Mouse (Mus musculus) erythroblast, embryonic 14.5 days (primary cell): ENCODE data around the gene Sorbs2. TPM values are rescaled to one million over a fixed set of nuclear protein-coding genes. Genes with fewer than 3 reads are reported as not detected.
"Not testable (repeated sequence)": the region's sequence is repeated elsewhere in the genome, so short reads cannot be mapped to it uniquely, and the experiment has no call there.

Experiments
- H3K27me3 ChIP-seq: 2 replicates; pipeline ENCODE4 v1.6.1; 2012; ENCODE audit warnings: inconsistent platforms; ENCODE audit not compliant: control insufficient read depth
- H3K36me3 ChIP-seq: 2 replicates; pipeline ENCODE4 v1.6.1; 2012; ENCODE audit warnings: mild to moderate bottlenecking, inconsistent platforms; ENCODE audit not compliant: control insufficient read depth
- H3K4me1 ChIP-seq: 2 replicates; pipeline ENCODE4 v1.6.1; 2012; ENCODE audit warnings: inconsistent platforms; ENCODE audit not compliant: control insufficient read depth
- H3K4me3 ChIP-seq: replicated peaks from 2 replicates; pipeline ENCODE3; 2012; ENCODE audit warnings: moderate library complexity, mild to moderate bottlenecking, inconsistent platforms
- H3K9me3 ChIP-seq: 2 replicates; pipeline ENCODE4 v1.6.1; 2012; ENCODE audit warnings: low read length, inconsistent platforms, mixed read lengths; ENCODE audit not compliant: control insufficient read depth
- GATA1 ChIP-seq: IDR thresholded peaks from 2 replicates; pipeline ENCODE4 v1.6.1; 2012; ENCODE audit warnings: low read length, inconsistent platforms, mixed read lengths
- TAL1 ChIP-seq: IDR thresholded peaks from 3 replicates; pipeline ENCODE4 v1.6.1; 2012; ENCODE audit warnings: low read length, inconsistent platforms, mixed read lengths
- polyA plus RNA-seq: library from polyadenylated mRNA; stranded (reverse); fragments of >175 nt; gene quantifications from 2 replicates; pipeline ENCODE4 v1.2.3, GENCODE M21; 2012

Sorbs2 gene
- polyA plus RNA-seq, 1 experiment, result 0.01 TPM

GRCm38 (mm10) chr8:45844911-45845481 is 337.4 kb downstream of the Sorbs2 start:
- H3K9me3 ChIP-seq, result peaks cover 6% of the 10 kb centered on the region; the same call in 1 of the 2 replicates
- TF ChIP-seq TAL1 (no peak), GATA1 (no peak)
- H3K4me3 ChIP-seq, result no peak overlapping the region
- no peaks in the 10 kb centered on the region for H3K4me1 ChIP-seq
- no peaks in the 10 kb centered on the region for H3K27me3 ChIP-seq
- no peaks in the 10 kb centered on the region for H3K36me3 ChIP-seq

- TF ChIP-seq TAL1, result no peak
- no peak for TF ChIP-seq GATA1
- Histone ChIP-seq H3K4me1 (no peaks in the 10 kb centered on the region), H3K27me3 (no peaks in the 10 kb centered on the region), H3K4me3 (no peak overlapping the region), H3K36me3 (no peaks in the 10 kb centered on the region), H3K9me3 (peaks cover 6% of the 10 kb centered on the region; the same call in 1 of the 2 replicates)
These were observed 338.3 kb downstream of the Sorbs2 start for GRCm38 (mm10) chr8:45845906-45846305.

- Histone ChIP-seq H3K36me3 (no peaks in the 10 kb centered on the region), H3K4me1 (no peaks in the 10 kb centered on the region), H3K27me3 (no peaks in the 10 kb centered on the region), H3K9me3 (no peaks in the 10 kb centered on the region), H3K4me3 (no peak overlapping the region)
- TF ChIP-seq GATA1, result no peak
- no peak for TF ChIP-seq TAL1
These were observed 347.5 kb downstream of the Sorbs2 start for GRCm38 (mm10) chr8:45855118-45855517.

GRCm38 (mm10) chr8:45857734-45858133 is 350.1 kb downstream of the Sorbs2 start:
- no peak overlapping the region for H3K4me3 ChIP-seq
- H3K4me1 ChIP-seq, result no peaks in the 10 kb centered on the region
- H3K27me3 ChIP-seq, result no peaks in the 10 kb centered on the region
- H3K36me3 ChIP-seq, result no peaks in the 10 kb centered on the region
- TF ChIP-seq TAL1, result no peak
- TF ChIP-seq GATA1, result no peak
- no peaks in the 10 kb centered on the region for H3K9me3 ChIP-seq

- TF ChIP-seq TAL1 (no peak), GATA1 (no peak)
- Histone ChIP-seq H3K9me3 (no peaks in the 10 kb centered on the region), H3K36me3 (no peaks in the 10 kb centered on the region), H3K4me3 (no peak overlapping the region), H3K4me1 (no peaks in the 10 kb centered on the region), H3K27me3 (no peaks in the 10 kb centered on the region)
These were observed 350.8 kb downstream of the Sorbs2 start for GRCm38 (mm10) chr8:45858391-45858790.

GRCm38 (mm10) chr8:45871587-45871986 is 364.0 kb downstream of the Sorbs2 start:
- not testable (repeated sequence) for H3K4me1 ChIP-seq, H3K27me3 ChIP-seq, H3K9me3 ChIP-seq, H3K4me3 ChIP-seq, H3K36me3 ChIP-seq

- TF ChIP-seq GATA1 (no peak), TAL1 (no peak)
- H3K36me3 ChIP-seq, result no peaks in the 10 kb centered on the region
- no peaks in the 10 kb centered on the region for H3K4me1 ChIP-seq
- H3K4me3 ChIP-seq, result no peak overlapping the region
- H3K27me3 ChIP-seq, result no peaks in the 10 kb centered on the region
- no peaks in the 10 kb centered on the region for H3K9me3 ChIP-seq
These were observed 364.5 kb downstream of the Sorbs2 start for GRCm38 (mm10) chr8:45872077-45872476.

GRCm38 (mm10) chr8:45874945-45875626 is 367.5 kb downstream of the Sorbs2 start:
- H3K36me3 ChIP-seq, result no peaks in the 10 kb centered on the region

GRCm38 (mm10) chr8:45876397-45876796 is 368.8 kb downstream of the Sorbs2 start:
- no peak for TF ChIP-seq TAL1
- no peak for TF ChIP-seq GATA1
- Histone ChIP-seq H3K4me3 (no peak overlapping the region), H3K36me3 (no peaks in the 10 kb centered on the region), H3K4me1 (no peaks in the 10 kb centered on the region), H3K27me3 (no peaks in the 10 kb centered on the region), H3K9me3 (no peaks in the 10 kb centered on the region)

More at GRCm38 (mm10) chr8:45874945-45875626, 367.5 kb downstream of the Sorbs2 start:
- H3K27me3 ChIP-seq, result no peaks in the 10 kb centered on the region
- H3K9me3 ChIP-seq, result no peaks in the 10 kb centered on the region
- no peak for TF ChIP-seq TAL1
- no peak for TF ChIP-seq GATA1
- H3K4me1 ChIP-seq, result no peaks in the 10 kb centered on the region
- no peak overlapping the region for H3K4me3 ChIP-seq

Other genes starting within 250 kb of the Sorbs2 start
- gene F11, start 245.8 kb upstream of the Sorbs2 start, polyA plus RNA-seq, result 0.02 TPM in 1 of 2 replicates, not detected in the other
- not detected in 2 replicates for gene Klkb1, start 212.9 kb upstream of the Sorbs2 start, polyA plus RNA-seq
- not detected in 2 replicates for gene Gm45753, start 199.3 kb upstream of the Sorbs2 start, polyA plus RNA-seq
- not detected in 2 replicates for gene Cyp4v3, start 174.6 kb upstream of the Sorbs2 start, polyA plus RNA-seq
- 0.03 TPM in 1 of 2 replicates, not detected in the other for gene Fam149a, start 125.5 kb upstream of the Sorbs2 start, polyA plus RNA-seq
- gene Tlr3, start 96.7 kb upstream of the Sorbs2 start, polyA plus RNA-seq, result not detected in 2 replicates